Mouse (Mus musculus) layer of hippocampus, postnatal 10 days (tissue): Measurements from ENCODE around the gene Hcrt. TPM values are rescaled to one million over a fixed set of nuclear protein-coding genes. Genes with fewer than 3 reads are reported as not detected.

Experiments
- DNase-seq, 2 experiments: peaks; one replicate each; pipeline ENCODE4 v3.0.0; 2021; ENCODE audit warnings: low spot score in 2 of 2
- total RNA-seq, 2 experiments: library from RNA; stranded (reverse); gene quantifications; 2 replicates each; pipeline ENCODE4 v1.2.3; 2021

Gene Hcrt
- total RNA-seq, 2 experiments from 2014 or later: 0.62 TPM; not detected in 1

DNA sequence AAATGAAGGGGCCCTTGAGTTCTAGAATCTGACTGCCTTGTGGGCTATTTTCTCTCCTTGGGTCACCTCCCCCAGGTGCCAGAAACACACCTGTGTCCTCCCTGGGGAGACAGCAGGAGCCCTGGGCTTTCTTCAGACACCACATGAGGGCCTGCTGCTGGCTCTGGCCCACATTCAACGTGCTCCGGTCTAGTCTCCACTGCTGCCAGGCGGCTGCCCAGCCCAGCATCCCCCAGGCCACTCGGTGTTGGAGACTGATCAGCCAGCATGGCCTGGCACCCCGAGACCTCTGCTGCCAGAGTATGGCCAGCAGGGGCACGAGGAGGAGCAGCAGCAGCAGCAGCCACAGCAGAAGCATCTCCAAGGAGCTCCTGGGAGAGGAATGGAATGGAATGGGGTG is 7.2 kb upstream of the Hcrt start:
- DNase-seq: no peak

DNA sequence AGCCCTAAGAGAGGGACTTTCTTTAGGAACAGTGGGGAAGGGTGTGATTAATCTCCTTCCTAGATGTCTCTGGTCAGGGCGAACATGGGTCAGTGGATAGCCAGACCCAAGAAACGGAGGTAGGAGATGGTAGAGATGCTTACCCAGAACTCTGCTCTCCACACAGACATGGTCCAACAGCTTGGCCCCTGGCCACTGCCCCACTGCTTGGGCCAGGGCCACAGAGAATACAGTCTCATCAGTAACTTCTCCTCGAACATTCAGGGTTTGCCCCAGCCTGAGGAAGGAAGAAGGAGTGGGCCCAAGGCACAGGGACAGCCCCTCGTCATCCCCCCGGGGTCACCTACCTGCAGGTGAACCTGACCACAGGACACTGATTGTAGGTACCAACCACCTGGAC is 5.1 kb upstream of the Hcrt start:
- DNase-seq: no peak

DNA sequence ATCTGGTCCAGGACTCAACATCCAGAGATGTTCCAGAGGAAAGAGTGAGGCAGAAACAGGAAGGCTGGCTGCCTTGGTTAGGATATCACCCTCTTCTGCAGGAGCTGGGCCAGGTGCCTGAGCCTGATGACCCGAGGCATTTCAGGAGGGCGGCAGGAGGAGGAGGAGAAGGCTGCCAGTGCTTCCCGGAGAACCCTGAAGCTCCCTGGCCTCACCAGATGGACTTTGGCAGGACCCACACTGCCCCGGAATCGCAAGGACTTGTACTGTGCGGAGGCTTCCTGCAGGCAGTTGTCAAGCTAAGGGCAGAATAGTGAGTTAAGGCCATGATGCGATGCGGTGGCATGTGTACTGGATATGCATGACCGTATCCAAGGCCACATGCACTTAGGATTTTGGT is 4.0 kb upstream of the Hcrt start:
- no peak for DNase-seq

DNA sequence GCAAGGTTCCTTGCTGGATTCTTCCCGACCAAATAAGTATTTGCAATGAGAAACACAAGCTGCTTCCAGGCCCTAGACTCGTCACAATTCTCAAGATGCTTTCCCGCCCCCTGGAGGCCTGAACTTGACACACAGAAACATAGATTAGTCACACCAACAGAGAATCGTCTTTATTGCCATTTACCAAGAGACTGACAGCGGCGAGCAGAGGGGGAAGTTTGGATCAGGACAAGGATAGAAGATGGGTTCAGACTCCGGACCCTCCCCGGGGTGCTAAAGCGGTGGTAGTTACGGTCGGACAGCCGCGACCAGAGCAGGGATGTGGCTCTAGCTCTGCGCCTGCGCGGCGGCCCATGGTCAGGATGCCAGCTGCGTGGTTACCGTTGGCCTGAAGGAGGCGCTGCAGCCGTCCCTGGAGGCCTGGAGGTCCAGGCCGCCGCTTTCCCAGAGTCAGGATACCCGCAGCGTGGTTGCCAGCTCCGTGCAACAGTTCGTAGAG is 1.1 kb downstream of the Hcrt start:
- DNase-seq: peak; percentile 95 to 96

DNA sequence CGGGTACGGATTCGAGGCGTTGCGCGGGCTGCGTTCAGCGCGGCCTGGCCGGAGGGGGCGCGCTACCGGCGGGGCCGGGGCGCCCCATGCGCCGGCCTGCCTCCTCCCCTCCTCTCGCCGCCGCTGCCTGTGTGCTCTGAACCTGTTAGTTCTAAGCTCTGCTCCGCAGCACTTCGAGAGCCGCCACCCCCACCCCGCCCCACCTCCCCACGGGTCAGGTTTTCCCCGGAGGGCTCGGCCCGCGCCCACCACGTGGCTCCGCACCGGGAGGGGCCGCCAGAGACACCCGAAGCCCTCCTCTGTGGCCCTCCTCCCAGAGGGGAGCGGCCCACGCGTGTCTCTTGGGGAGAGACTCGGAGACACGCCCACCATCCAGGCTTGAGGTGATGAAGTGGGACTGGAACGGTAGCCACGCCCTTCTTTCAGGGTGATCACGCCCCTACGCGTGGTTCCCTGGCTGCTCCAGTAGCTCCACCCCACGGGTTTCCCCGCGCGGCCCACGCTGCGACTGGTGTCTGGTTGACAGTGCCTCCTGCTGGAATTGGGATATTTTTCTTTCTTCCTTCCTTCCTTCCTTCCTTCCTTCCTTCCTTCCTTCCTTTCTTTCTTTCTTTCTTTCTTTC is 3.0 kb downstream of the Hcrt start, which contains the start of gene Kcnh4:
TSS of gene Kcnh4 (minus strand) at position 332 of the 623 bp plus-strand sequence.
- DNase-seq: peak; percentile 72 to 74

DNA sequence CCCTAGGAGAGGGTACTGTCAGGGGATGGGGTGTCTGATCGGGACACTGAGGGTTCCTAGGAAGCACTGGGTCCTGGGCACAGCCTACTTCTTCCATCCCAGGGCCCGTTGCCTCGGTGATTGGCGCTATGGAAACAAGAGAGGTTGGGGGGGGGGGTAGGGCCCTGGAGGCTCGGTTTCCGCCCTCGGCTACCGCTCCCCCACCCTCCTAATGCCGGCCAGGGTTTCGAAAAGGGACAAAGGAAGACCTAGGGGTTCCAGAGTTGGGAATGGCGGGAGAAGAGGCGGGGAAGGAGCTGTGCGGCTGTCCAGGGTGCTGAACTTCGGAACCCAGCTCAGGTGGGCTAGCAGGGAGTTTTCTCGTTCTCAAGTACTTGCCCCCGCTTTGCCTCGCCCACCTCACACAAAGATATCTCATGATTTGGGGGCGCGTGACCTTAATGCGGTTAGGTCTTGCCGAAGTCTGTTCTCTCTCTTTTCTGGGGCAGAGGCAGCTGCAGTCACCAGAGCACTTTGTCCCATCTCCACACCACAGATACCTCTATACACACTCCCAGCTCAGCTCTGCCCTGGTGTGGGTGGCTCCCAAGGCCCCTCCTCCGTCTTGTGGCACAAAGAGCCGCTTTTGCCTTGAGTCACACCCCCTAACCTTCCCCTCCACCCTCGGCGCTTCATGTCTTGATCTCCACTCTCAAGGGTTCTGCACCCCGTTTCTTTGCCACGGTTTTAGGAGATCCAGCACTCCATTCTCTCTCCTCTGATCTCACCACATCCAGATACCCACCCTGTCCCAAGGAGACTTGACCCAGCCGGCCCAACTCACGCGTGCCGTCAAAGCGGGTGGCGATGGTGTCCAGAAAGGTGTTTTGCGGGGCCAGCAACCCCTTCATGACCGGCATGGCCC is 3.8 kb downstream of the Hcrt start:
- no peak for DNase-seq

DNA sequence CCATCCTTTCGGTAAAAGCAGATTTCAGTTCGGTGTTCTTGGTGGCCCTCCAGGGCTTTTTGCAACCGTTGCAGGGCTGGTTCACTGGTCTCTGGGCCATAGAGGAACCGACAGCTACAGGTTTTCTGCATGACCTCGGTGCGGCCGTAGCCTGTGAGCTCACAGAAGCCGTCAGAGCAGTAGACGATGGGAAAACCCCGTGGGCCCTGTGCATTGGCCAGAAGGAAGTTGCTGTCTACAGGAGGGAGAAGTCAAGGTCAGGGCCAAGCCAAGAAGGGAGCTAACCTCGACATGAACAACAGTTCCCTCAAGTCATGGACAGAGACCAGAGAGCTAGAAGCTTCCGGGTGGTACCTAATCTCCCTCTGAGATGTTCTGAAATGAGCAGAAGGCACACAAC is 5.2 kb downstream of the Hcrt start:
- no peak for DNase-seq

DNA sequence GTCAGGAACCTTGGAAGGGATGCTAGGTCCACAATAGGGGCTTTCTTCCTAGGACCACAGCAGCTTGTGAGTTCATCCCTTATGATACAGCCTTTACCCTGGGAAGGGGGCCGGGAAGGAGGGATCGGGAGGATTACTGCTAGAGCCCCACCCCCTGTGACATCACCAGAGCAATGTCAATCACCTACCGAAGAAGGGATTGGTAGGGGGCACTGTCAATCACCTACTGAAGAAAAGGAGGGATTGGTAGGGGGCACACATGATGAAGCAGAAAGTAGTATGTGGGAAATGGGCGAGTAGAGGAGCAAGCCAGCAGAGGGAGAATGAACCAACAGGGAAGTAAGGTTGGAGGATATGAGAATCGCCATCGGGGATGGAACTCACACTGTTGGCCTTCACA is 6.3 kb downstream of the Hcrt start:
- no peak for DNase-seq

DNA sequence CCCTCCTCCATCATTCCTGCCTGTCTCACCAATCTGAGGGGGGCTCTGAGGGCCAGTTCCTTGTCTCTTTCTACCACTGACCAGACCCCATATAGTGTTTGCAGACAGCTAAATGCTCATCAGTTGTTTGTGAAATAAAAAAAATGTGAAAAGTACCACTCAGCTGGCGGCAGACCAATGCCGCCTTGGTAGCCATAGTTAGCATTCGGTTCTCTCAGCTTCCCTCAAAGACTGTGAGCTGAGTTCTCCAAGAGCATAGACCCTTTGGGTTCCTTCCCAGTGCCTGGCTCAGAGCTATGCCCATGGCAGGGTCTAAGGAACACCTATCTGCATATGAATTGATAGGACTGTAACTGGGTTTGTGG is 8.1 kb downstream of the Hcrt start:
- no peak for DNase-seq

DNA sequence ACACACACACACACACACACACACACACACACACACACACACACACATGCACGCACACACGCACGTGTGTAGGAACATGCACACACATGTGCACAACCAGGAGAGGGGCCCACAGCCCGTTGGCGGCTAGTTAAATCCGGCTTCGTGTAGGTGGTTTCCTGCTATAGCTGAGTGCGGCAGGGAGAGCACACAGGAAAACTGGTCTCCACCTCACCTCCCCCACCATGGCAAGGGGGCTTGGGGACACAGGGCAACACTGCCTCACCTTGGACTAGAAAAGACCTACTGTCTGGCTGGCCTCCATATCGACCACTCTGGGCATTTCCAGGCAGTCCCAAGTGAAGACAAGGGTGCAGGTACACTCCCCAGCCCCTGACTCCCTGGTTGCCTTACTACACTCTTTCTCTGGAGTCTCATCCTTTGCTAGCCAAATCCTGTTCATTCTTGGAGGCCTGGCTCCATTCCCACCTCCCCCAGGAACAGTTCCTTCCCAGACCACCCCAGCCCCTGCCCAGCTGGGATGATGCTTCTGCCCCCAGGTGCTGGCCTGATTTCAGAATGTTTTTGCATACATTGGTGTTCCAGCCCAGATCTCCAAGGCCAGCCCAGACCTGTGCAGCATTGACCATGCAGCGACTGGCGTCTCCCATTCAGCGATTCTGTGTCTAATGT is 8.6 kb downstream of the Hcrt start:
- no peak for DNase-seq

DNA sequence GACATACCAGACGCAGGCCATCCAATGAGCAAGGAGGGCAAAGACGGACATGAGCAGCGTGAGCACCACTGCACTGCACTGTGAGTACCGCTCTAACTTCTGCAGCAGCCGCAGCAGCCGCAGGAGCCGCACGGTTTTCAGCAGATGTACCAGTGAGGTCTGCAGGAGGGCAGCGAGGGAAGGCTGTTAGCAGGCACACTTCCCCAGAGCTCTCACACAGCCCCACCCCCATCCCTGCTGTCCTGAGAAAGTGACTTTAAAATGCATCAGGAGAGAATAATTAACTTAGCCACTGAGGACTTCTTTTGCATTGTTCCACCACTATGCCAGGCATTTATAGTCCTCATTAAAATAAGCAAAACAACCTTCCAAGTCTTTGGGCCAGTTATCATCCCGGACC is 10.4 kb downstream of the Hcrt start:
- no peak for DNase-seq

DNA sequence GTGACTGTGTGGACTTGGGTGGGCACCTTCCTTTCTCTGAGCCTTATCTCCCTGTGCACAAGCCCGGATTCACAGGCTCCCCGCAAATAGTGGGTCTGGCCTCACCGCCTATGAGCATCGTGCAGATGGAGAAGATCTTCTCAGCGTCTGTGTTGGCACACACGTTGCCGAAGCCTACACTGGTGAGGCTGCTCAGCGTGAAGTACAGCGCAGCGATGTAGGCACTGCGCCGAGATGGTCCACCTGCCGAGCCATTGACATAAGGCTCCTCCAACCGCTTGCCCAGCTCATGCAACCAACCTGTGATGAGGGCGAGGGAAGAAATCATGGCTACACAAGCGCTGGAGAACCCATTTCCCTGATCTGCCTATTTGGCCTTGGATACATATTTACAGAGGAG is 12.6 kb downstream of the Hcrt start:
- DNase-seq: no peak

DNA sequence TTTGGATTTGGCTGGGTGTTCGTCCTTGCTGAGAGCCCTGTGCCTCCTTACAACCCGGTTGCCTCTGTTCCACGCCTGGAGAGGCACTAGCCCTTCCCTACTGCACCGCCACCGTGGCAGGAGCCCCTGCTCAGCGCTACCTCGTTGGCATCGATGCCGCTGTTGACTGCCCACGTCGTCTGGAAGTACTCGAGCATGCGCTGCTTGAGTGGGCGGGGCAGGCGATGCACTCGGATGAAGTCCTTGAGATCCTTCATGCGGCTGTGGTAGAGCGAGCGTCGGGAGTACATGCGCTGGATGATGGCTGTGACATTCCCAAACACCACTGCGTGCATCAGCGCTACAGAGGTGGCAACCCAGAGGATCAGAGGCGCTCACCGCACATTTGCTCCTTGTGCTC is 13.3 kb downstream of the Hcrt start:
- no peak for DNase-seq

DNA sequence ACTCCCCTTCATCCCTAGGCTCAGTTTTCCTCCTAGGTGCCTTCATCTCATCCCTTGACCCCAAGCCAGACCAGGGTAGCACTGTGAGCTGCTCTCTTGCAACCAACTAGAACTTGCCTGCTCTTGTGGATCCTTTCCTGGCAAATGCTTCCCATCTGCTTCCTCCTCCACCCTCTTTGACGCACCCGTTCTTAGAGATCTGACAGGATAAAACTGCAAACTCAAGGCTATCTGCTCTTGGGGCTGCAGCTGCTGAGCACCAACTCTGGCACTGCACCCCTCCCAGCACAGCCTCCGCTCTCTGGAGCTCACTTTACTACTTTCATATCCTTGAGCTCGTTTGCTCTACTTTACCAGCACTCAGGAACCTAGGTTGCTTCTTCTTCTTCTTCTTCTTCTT is 14.1 kb downstream of the Hcrt start:
- no peak for DNase-seq

DNA sequence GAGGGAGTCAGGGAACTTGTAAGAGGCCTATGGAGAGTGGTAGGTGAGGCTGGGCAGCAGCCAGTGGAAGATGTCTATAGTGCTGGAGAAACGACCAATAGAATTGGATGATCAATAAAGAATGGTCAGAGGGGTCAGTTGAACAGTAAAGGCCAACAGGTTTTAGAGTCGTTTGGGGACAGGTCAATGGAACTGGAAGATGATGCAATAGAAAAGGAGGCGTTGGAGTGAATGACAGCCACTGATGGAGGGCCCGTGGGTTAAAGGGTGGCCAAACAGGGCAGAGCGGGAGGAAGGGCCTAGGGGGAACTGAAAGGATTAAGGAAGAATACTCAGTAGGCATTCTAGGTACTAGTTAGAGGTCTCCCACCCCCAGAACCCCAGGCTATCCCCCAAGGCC is 15.6 kb downstream of the Hcrt start:
- no peak for DNase-seq

DNA sequence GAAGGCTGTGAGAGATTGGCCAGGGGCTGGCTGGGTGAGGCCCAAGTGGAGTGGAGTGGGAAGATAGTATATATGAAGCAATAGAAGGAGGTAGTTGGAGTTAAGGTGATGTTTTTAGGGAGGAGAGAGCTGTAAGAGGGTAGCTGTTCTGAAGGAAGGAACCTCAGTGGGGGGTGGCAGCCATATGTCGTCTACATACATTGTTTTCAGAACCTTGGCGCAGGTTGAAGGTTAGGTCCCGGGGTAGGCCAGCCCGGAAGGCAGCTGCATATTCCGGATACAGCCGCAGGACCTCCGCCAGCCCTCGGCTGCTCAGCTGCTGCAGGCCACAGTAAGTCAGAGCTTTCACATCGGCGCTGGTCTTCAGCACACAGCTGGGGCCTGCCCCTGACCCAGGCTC is 16.2 kb downstream of the Hcrt start:
- no peak for DNase-seq

DNA sequence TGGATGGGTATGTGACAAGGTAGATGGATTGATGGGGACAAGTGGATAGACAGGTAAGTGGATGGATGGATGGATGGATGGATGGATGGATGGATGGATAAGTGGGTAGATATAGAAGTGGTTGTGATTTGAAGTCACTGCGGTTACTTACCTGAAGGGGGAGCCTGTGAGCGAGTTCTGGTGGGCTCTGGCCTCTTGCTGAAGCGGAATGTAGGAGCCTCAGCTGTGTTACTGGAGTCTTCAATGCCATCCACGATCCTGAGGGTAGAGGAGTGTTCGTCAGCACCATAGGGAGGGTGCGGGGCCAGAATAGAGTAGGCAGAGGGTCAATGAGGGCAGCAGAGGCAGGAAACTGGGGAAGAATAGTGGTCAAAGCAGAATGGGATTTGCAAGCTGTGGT is 17.6 kb downstream of the Hcrt start:
- peak in 1 of 2 experiments; percentile 52 for DNase-seq

DNA sequence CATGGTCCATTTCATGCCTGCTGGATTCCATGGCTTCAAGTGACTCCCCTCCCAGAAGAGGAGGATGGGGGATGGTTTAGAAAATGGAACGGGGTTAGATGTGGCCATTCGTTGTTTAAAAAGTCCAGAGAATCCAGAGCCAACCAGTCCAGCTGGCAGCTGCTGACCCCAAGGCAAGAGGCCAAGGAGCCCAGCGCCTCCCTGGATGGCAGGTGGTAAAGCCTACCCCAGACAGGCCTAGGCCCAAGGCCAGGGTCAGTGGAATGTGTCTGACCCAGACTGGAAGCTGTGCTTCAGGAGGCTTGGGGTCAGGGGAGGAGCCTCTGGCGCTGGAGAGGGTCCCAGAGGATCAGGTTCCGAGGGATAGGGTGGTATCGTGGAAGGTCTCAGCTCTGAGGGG is 21.4 kb downstream of the Hcrt start:
- DNase-seq: no peak

DNA sequence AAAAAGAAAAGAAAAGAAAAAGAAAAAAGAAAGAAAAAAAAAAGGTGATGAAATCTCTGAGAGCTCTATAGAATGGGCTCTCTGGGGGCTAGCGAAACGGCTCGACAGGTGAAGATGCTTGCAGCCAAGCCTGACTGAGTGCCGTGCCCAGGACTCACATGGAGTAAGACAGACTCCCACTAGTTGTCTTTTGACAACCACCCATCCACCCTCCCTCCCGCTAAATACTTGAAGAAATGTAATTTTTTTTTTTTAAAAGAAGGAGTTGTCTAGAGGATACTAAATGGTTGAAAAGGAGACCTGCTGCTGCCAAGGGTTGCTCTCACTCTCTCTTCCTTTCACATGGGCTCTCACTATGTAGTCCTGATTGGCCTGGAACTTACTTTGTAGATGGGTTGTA is 24.0 kb downstream of the Hcrt start:
- no peak for DNase-seq

DNA sequence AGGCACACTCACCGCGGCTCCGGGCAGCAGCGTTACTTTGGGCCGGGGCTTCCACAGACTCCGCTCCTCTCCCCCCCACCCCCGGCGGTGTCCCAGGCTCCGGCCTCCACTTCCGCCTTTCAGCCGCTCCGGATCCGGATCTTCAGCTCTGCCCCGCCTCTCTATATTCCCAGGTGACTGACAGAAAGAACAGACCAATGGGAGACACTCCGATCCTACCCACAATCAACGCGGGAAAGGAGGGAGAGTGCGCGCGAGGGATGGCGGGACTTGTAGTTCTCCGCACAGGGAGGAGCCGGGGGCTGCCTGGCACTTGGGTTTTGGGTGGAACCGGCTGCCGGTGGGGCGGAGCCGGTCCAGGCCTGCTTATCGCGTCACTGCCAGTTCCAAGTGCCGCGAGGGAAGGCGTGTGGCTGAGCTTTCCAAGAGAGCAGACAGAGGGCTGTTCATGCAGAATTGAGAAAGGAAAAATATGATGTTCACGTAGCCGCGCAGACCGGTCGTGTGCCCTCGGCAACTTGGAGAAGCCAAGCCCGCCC is 24.6 kb downstream of the Hcrt start, which contains the start of gene Rab5c:
TSS of gene Rab5c (minus strand) at position 150 of the 539 bp plus-strand sequence.
- DNase-seq: peak; percentile 98

DNA sequence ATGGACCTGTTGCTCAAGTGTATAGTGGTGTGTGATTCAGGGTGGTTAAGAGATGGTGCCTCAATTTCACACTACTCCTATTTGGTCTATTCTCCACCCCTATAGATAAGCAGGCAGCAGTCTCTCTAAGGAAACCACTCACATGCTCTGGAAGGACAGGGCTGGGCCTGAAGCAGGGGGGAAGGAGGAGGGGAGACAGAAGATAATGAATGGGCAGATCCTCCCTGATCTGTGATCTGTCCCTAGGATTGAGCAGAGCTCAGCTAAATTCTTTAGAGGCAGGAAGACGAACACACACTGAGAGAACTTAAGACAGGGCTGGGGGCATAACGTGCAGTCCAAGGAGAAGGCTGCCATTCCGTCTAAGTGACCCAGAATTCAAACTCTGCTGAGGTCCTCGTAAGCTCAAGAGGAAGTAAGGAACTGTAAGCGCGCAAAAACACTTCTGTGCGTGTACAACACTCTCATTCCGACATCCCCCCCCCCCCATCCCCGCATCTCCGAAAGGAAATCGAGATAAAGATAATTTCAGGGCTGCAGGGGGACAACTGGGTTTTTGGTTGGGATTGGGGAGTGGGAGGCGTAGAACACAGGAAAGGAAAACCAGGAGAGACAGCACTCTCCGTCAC is 25.5 kb downstream of the Hcrt start:
- DNase-seq: no peak
